Mouse (Mus musculus) megakaryocyte, embryonic 14.5 days (primary cell): ENCODE results near the gene Fam192a. TPM values are rescaled to one million over a fixed set of nuclear protein-coding genes. Genes with fewer than 3 reads are reported as not detected.
A peak's percentile ranks its signal among the peaks of the same experiment; 100 is the strongest.

Source experiments
- H3K27me3 ChIP-seq: replicated peaks from 2 replicates; pipeline ENCODE3; 2012; ENCODE audit warnings: inconsistent platforms
- H3K36me3 ChIP-seq: replicated peaks from 2 replicates; pipeline ENCODE3; 2012; ENCODE audit warnings: low read length, inconsistent platforms, mixed read lengths
- H3K4me1 ChIP-seq: 2 replicates; pipeline ENCODE4 v1.6.1; 2012; ENCODE audit warnings: inconsistent platforms
- H3K4me3 ChIP-seq: replicated peaks from 2 replicates; pipeline ENCODE3; 2012; ENCODE audit warnings: moderate library complexity, mild to moderate bottlenecking, inconsistent platforms
- H3K9me3 ChIP-seq: 2 replicates; pipeline ENCODE4 v1.6.1; 2012; ENCODE audit warnings: inconsistent platforms
- FLI1 ChIP-seq: IDR thresholded peaks from 2 replicates; pipeline ENCODE4 v1.6.1; 2012; ENCODE audit warnings: low read length, inconsistent platforms, mixed read lengths
- GATA1 ChIP-seq: IDR thresholded peaks from 3 replicates; pipeline ENCODE4 v1.6.1; 2012; ENCODE audit warnings: mixed read lengths, low read length, inconsistent platforms, borderline replicate concordance
- polyA plus RNA-seq: library from polyadenylated mRNA; stranded (reverse); fragments of >175 nt; gene quantifications from 2 replicates; pipeline ENCODE4 v1.2.3, GENCODE M21; 2012; ENCODE audit warnings: low replicate concordance; ENCODE audit not compliant: insufficient read depth

Fam192a gene
- polyA plus RNA-seq, 1 experiment: 44.5 TPM

GRCm38 (mm10) chr8:94574159-94574907 lies 27.5 kb downstream of the Fam192a start:
- Histone ChIP-seq H3K9me3 (no peaks in the 10 kb centered on the region), H3K4me1 (peaks cover 52% of the 10 kb centered on the region), H3K27me3 (no peaks in the 10 kb centered on the region), H3K4me3 (no peak overlapping the region), H3K36me3 (peaks cover 77% of the 10 kb centered on the region)
- TF ChIP-seq FLI1 (no peak), GATA1 (no peak)

DNA sequence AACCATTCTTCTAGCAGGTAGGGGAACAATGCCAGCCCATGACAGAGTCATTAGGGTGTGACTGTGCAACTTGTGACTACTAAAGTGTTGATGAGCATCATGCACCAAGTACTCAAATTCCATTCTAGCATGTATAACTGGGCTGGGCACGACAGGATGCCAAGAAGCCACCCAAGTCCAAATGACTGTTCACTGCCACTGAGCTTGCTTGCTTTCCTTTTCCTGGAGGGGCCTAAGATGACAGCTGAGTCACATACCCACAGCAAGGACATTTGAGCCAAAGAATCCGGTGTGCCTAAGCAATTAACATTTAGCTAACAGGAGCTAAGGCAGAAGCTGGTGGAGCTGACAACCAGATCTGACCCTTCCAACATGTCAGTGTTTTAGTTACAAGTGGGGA lies 29.9 kb downstream of the Fam192a start:
- TF ChIP-seq GATA1: no peak
- no peak for TF ChIP-seq FLI1
- Histone ChIP-seq H3K36me3 (peaks cover 53% of the 10 kb centered on the region), H3K27me3 (peaks cover 8% of the 10 kb centered on the region), H3K9me3 (no peaks in the 10 kb centered on the region), H3K4me3 (peak overlapping the region; percentile 4), H3K4me1 (peaks cover 77% of the 10 kb centered on the region)

GRCm38 (mm10) chr8:94569419-94569818 lies 32.4 kb downstream of the Fam192a start:
- TF ChIP-seq FLI1 (no peak), GATA1 (no peak)
- Histone ChIP-seq H3K27me3 (peaks cover 27% of the 10 kb centered on the region), H3K4me1 (peaks cover 86% of the 10 kb centered on the region), H3K4me3 (peak overlapping the region; percentile 12), H3K9me3 (no peaks in the 10 kb centered on the region), H3K36me3 (peaks cover 28% of the 10 kb centered on the region)

- Histone ChIP-seq H3K4me3 (peak overlapping the region; percentile 1), H3K36me3 (peaks cover 15% of the 10 kb centered on the region), H3K9me3 (no peaks in the 10 kb centered on the region), H3K4me1 (peaks cover 85% of the 10 kb centered on the region), H3K27me3 (peaks cover 39% of the 10 kb centered on the region)
- TF ChIP-seq FLI1: no peak
- TF ChIP-seq GATA1: no peak
These were observed 33.7 kb downstream of the Fam192a start for GRCm38 (mm10) chr8:94568098-94568497.

- H3K9me3 ChIP-seq: no peaks in the 10 kb centered on the region
These were observed 34.5 kb downstream of the Fam192a start for GRCm38 (mm10) chr8:94567159-94567849.

GRCm38 (mm10) chr8:94566446-94567158 lies 35.2 kb downstream of the Fam192a start:
- Histone ChIP-seq H3K4me3 (no peak overlapping the region), H3K27me3 (peaks cover 49% of the 10 kb centered on the region), H3K9me3 (no peaks in the 10 kb centered on the region), H3K4me1 (peaks cover 72% of the 10 kb centered on the region), H3K36me3 (peaks cover 10% of the 10 kb centered on the region)
- TF ChIP-seq GATA1: no peak
- TF ChIP-seq FLI1: no peak

More at GRCm38 (mm10) chr8:94567159-94567849, 34.5 kb downstream of the Fam192a start:
- TF ChIP-seq FLI1 (no peak), GATA1 (no peak)
- Histone ChIP-seq H3K36me3 (peaks cover 10% of the 10 kb centered on the region), H3K4me1 (peaks cover 79% of the 10 kb centered on the region), H3K4me3 (no peak overlapping the region), H3K27me3 (peaks cover 47% of the 10 kb centered on the region)

GRCm38 (mm10) chr8:94566033-94566432 lies 35.8 kb downstream of the Fam192a start:
- Histone ChIP-seq H3K4me1 (peaks cover 66% of the 10 kb centered on the region), H3K36me3 (peaks cover 7% of the 10 kb centered on the region), H3K27me3 (peaks cover 55% of the 10 kb centered on the region), H3K9me3 (no peaks in the 10 kb centered on the region), H3K4me3 (no peak overlapping the region)
- no peak for TF ChIP-seq FLI1
- no peak for TF ChIP-seq GATA1

DNA sequence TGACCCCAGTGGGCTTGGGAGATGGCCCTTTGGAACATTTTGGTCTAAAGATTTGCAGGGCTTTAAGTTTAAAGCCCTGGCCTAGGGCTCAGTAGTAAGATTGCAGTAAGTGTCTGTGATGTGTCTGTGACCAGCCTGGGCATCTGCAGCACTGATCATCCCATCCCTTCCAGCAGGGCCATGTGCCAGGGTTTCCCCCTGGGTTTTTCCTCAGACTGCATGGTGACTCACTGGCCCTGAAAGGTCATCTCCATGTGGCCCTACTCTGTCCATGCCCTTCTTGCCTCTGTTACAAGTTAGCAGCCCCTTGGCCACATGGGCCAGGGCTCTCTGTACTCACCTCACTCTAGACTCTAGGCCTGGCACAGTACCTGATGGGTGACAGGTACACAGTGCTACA lies 37.4 kb downstream of the Fam192a start:
- Histone ChIP-seq H3K27me3 (peaks cover 66% of the 10 kb centered on the region), H3K4me3 (no peak overlapping the region), H3K4me1 (peaks cover 50% of the 10 kb centered on the region), H3K36me3 (no peaks in the 10 kb centered on the region), H3K9me3 (no peaks in the 10 kb centered on the region)
- TF ChIP-seq FLI1 (no peak), GATA1 (no peak)

DNA sequence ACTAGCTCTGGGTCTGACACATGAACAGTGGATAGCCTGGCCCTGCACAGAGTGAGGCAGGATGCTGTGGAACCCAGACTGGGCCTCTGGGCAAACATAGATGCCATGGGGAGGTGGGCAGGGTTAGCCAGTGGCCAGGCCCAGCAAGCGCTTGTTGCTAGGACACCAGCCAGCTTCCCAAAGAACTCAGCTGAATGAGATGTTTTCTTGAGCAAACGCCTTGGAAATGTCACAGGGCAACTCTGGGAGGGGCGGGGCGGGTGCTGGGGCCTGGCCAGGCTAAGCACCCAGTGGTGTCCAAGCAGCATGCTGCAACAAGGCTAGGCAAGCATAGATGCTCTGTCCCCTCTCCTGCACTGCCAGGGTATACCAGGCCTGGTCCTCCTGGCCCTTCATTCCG lies 40.5 kb downstream of the Fam192a start:
- Histone ChIP-seq H3K4me3 (no peak overlapping the region), H3K27me3 (peaks cover 82% of the 10 kb centered on the region), H3K9me3 (no peaks in the 10 kb centered on the region), H3K36me3 (no peaks in the 10 kb centered on the region), H3K4me1 (peaks cover 27% of the 10 kb centered on the region)
- no peak for TF ChIP-seq GATA1
- TF ChIP-seq FLI1: no peak
